Mouse (Mus musculus) regulatory T cell (primary cell): Measurements from ENCODE around the gene Faim.

Source experiments
- in situ Hi-C: fragments of 300-600 bp; cut with MboI, MseI; formaldehyde crosslinking; loops from one replicate; pipeline ENCODE4 v1.15.1; 2025; ENCODE audit warnings: high pct_unique_total_duplicates

Faim gene

GRCm38 (mm10) chr9:98974898-98975297 lies 11.3 kb upstream of the Faim start:
- in situ Hi-C loops = loop anchor here (10.0 to 25.0 kb wide), 3 partner anchors 270 to 1863 kb away; partner anchors contain the start of genes Cep70, Nmnat3 and Slc25a36

- in situ Hi-C loops = loop anchor here (10.0 to 25.0 kb wide), 3 partner anchors 269 to 1864 kb away; partner anchors contain the start of genes Cep70, Nmnat3 and Slc25a36
Measured at GRCm38 (mm10) chr9:98976081-98976480, 10.1 kb upstream of the Faim start.

GRCm38 (mm10) chr9:98976520-98976919 lies 9.7 kb upstream of the Faim start:
- in situ Hi-C loops = loop anchor here (10.0 to 25.0 kb wide), 3 partner anchors 268 to 1864 kb away; partner anchors contain the start of genes Cep70, Nmnat3 and Slc25a36

- in situ Hi-C loops = loop anchor here (10.0 to 25.0 kb wide), 3 partner anchors 265 to 1867 kb away; partner anchors contain the start of genes Cep70, Nmnat3 and Slc25a36
Measured at GRCm38 (mm10) chr9:98979431-98980416, 6.4 kb upstream of the Faim start.

- in situ Hi-C loops = loop anchor here (25.0 kb wide), 2 partner anchors 699 to 1874 kb away; partner anchors contain the start of genes Nmnat3 and Slc25a36
Measured at GRCm38 (mm10) chr9:98986476-98987096, 413 bp downstream of the Faim start.

- in situ Hi-C loops = loop anchor here (25.0 kb wide), 2 partner anchors 700 to 1875 kb away; partner anchors contain the start of genes Nmnat3 and Slc25a36
Measured at GRCm38 (mm10) chr9:98987131-98987530, 958 bp downstream of the Faim start.

GRCm38 (mm10) chr9:98994103-98994502 lies 7.9 kb downstream of the Faim start:
- in situ Hi-C loops = loop anchor here (25.0 kb wide), 2 partner anchors 707 to 1882 kb away; partner anchors contain the start of genes Nmnat3 and Slc25a36

- in situ Hi-C loops = loop anchor here (25.0 kb wide), 2 partner anchors 713 to 1888 kb away; partner anchors contain the start of genes Nmnat3 and Slc25a36
Measured at GRCm38 (mm10) chr9:98999881-99000339, 13.7 kb downstream of the Faim start.

GRCm38 (mm10) chr9:99001326-99001725 lies 15.2 kb downstream of the Faim start:
- in situ Hi-C loops = no loop called here

GRCm38 (mm10) chr9:99009069-99009897 lies 23.1 kb downstream of the Faim start:
- in situ Hi-C loops = no loop called here

GRCm38 (mm10) chr9:99009898-99010199 lies 23.7 kb downstream of the Faim start:
- in situ Hi-C loops = no loop called here

- in situ Hi-C loops = no loop called here
Measured at GRCm38 (mm10) chr9:99016301-99016700, 30.1 kb downstream of the Faim start.

- in situ Hi-C loops = no loop called here
Measured at GRCm38 (mm10) chr9:99016759-99017158, 30.6 kb downstream of the Faim start.

GRCm38 (mm10) chr9:99017679-99018078 lies 31.5 kb downstream of the Faim start:
- in situ Hi-C loops = no loop called here

GRCm38 (mm10) chr9:99021166-99021565 lies 35.0 kb downstream of the Faim start:
- in situ Hi-C loops = no loop called here

GRCm38 (mm10) chr9:99021751-99022150 lies 35.6 kb downstream of the Faim start:
- in situ Hi-C loops = no loop called here

- in situ Hi-C loops = no loop called here
Measured at GRCm38 (mm10) chr9:99032031-99032430, 45.9 kb downstream of the Faim start.

GRCm38 (mm10) chr9:99034111-99034510 lies 47.9 kb downstream of the Faim start:
- in situ Hi-C loops = no loop called here

GRCm38 (mm10) chr9:99035575-99035974 lies 49.4 kb downstream of the Faim start, which contains the start of gene Gm1123:
Gene Gm1123 (minus strand): TSS chr9:99035715.
- in situ Hi-C loops = no loop called here

- in situ Hi-C loops = no loop called here
Measured at GRCm38 (mm10) chr9:99041994-99042393, 55.8 kb downstream of the Faim start.

- in situ Hi-C loops = no loop called here
Measured at GRCm38 (mm10) chr9:99042641-99043040, 56.5 kb downstream of the Faim start.
